Mouse (Mus musculus): ENCODE results near the gene Cyp17a1. TPM values are rescaled to one million over a fixed set of nuclear protein-coding genes. Genes with fewer than 3 reads are reported as not detected.

Gene Cyp17a1
- not detected for polyA plus RNA-seq (2014; fragmentation: Illumina TruSeq; extraction: RNeasy Lipid Tissue Mini Kit (QIAGEN cat#74804); ENCODE audit: insufficient read depth, low read depth, low replicate concordance)

DNA sequence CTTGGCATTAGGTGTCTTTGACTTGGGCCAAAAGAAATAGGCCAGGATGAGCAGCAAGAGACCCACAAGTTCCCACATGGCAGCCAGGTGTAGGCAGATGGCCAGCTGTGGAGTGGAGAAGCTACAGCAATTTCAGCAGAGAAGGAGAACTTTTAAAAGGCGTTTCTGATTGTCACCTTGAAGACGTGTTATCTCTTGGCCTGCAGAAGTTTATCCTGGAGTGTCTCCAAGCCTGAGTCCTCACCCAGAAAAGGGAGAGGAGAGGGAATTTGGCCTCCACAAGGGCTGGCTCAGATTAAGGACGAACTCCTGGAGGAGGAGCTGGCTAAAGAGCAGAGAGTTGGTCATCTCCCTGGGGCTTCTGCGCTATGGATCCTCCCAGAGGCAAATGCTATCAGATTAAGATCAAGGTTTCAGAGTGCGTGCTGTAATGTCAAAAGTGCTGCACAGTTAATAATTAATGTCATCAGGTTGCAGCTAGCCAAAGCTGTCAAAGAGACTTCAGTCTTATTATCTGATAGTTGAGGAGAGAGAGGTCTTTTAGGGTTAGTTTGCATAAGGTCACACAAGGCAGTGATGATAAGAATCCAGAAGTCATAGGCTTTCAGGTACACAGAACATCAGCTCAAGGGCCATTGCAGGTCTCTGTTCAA is at the start of gene Cyp17a1:
Gene Cyp17a1, minus strand, starts transcription at position 407 of the 653 bp plus-strand sequence.

DNA sequence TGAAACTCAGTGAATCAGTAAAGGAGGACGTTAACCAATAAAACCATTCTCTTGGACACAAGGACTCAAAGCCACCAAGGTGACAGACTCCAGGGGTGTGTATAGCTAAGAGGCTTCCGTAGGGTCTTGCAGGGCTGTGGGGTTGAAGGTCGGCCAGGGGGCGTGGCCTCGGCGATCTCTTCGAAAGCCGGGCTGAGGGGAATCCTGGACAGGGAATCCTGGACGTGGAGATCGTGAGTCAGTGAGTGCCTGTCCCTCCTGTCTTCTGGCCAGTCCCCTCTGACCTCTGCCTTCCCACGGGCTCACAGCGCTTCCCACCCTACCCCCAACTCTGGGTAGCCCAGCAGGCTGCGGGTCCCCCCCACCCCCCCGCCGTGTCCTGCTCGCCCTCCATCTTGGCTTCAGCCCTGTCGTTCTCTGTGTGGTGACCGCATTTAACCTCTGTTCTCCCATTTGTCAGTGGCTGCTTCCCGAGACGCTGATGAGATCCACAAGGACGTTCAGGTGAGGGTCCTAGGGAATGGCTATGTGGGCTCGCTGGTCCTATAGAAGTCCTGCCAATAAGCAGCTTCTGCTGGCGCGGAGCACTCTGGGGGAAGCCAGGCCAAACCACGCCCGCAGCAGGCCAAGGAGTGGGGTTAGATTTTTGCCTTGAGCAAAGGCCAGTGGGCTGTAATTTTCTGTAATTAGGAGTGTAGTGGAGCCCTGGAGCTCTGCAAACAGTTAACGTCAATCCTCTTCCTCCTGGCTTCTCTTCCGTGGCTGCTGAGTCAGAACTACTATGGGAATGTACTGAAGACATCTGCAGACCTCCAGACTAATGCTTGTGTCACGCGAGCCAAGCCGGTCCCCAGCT is 34.6 kb upstream of the Cyp17a1 start, which contains the start of gene As3mt:
Gene As3mt, plus strand, starts transcription at position 163 of the 856 bp plus-strand sequence.

DNA sequence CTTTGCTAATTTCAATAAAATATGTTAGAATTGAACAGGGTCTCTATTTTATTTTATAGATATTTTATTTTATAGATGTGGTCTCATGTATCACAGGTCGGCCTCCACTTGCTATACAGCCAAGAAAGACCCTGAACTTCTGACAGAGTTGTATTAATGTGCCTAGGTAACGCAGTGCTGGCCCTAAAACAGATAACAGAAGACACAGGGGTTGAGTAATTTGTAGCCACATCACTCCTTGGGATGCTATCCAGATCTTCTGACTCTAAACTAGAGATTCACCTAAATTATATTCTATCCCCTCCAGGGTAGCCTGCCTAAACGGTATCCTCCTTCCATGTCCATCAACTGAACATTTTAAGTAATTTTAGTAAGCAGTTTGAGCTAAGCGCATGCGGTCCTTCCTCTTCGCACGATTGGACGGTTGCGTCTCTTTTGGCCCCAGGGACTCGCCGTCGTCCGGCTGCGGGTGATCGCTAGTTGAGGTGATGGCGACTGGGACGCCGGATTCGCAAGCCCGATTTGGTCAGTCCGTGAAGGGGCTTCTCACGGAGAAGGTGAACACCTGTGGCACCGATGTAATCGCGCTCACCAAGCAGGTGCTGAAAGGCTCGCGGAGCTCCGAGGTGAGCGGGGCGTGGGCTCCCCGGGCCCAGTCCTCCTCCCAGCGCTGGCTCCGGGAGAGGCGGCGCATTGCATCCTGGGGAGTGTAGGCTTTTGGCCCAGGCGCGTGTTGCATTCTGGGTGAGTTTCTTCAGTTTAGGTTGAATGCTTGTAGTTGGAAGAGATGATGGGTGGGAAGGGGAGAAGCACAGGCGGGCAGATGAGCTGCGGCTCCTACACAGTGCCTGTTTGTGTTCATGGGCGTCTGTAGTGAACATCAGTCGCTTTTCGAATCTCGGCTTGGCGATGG is 16.7 kb upstream of the Cyp17a1 start, which contains the start of gene Borcs7:
Gene Borcs7, plus strand, starts transcription at position 447 of the 913 bp plus-strand sequence.

Other genes with a start within 250 kb of the Cyp17a1 start
- gene Trim8, start 171.5 kb downstream of the Cyp17a1 start, polyA plus RNA-seq (2014; fragmentation: Illumina TruSeq; extraction: RNeasy Lipid Tissue Mini Kit (QIAGEN cat#74804); ENCODE audit: insufficient read depth, low read depth, low replicate concordance), result 32.6 TPM
- gene Arl3, start 100.0 kb downstream of the Cyp17a1 start, polyA plus RNA-seq (2014; fragmentation: Illumina TruSeq; extraction: RNeasy Lipid Tissue Mini Kit (QIAGEN cat#74804); ENCODE audit: insufficient read depth, low read depth, low replicate concordance), result 95.5 TPM
- 7.6 TPM for gene Sfxn2, start 99.8 kb downstream of the Cyp17a1 start, polyA plus RNA-seq (2014; fragmentation: Illumina TruSeq; extraction: RNeasy Lipid Tissue Mini Kit (QIAGEN cat#74804); ENCODE audit: insufficient read depth, low read depth, low replicate concordance)
- 31.1 TPM for gene Wbp1l, start 74.1 kb downstream of the Cyp17a1 start, polyA plus RNA-seq (2014; fragmentation: Illumina TruSeq; extraction: RNeasy Lipid Tissue Mini Kit (QIAGEN cat#74804); ENCODE audit: insufficient read depth, low read depth, low replicate concordance)
- gene Borcs7, start 16.7 kb upstream of the Cyp17a1 start, polyA plus RNA-seq (2014; fragmentation: Illumina TruSeq; extraction: RNeasy Lipid Tissue Mini Kit (QIAGEN cat#74804); ENCODE audit: insufficient read depth, low read depth, low replicate concordance), result 5.6 TPM
- gene As3mt, start 34.3 kb upstream of the Cyp17a1 start, polyA plus RNA-seq (2014; fragmentation: Illumina TruSeq; extraction: RNeasy Lipid Tissue Mini Kit (QIAGEN cat#74804); ENCODE audit: insufficient read depth, low read depth, low replicate concordance), result 20.1 TPM
- 4.0 TPM for gene Cnnm2, start 88.4 kb upstream of the Cyp17a1 start, polyA plus RNA-seq (2014; fragmentation: Illumina TruSeq; extraction: RNeasy Lipid Tissue Mini Kit (QIAGEN cat#74804); ENCODE audit: insufficient read depth, low read depth, low replicate concordance)